Mouse (Mus musculus) gastrocnemius, postnatal 36 days (tissue): ENCODE results near the gene Ceacam9. TPM values are rescaled to one million over a fixed set of nuclear protein-coding genes. Genes with fewer than 3 reads are reported as not detected.
A peak's percentile ranks its signal among the peaks of the same experiment; 100 is the strongest.

Experiments
- DNase-seq, 2 experiments: peaks; one replicate each; pipeline ENCODE4 v3.0.0; 2022
- intact Hi-C: fragments of 180-260 bp; cut with DNase I; formaldehyde crosslinking; loops from one replicate; pipeline ENCODE4 v1.15.1; 2025
- total RNA-seq, 2 experiments: library from RNA; stranded (reverse); gene quantifications; 2 replicates each; pipeline ENCODE4 v1.2.3; 2021

Ceacam9 gene
- total RNA-seq, 2 experiments from 2014 or later = not detected

- intact Hi-C loops = no loop called here
- DNase-seq = no peak
Observed at GRCm38 (mm10) chr7:16737606-16738072, 15.9 kb downstream of the Ceacam9 start.

GRCm38 (mm10) chr7:16738073-16738696 is 16.5 kb downstream of the Ceacam9 start, which contains the start of gene Ap2s1:
Gene Ap2s1, plus strand, starts transcription at chr7:16738410.
- intact Hi-C loops = no loop called here

GRCm38 (mm10) chr7:16739056-16739604 is 17.4 kb downstream of the Ceacam9 start:
- intact Hi-C loops = no loop called here

More at GRCm38 (mm10) chr7:16738073-16738696, 16.5 kb downstream of the Ceacam9 start, which contains the start of gene Ap2s1:
- peak; percentile 89 to 94 for DNase-seq

GRCm38 (mm10) chr7:16745373-16745772 is 23.6 kb downstream of the Ceacam9 start:
- intact Hi-C loops = loop anchor here (2.0 kb wide), 1 partner anchor 63 kb away; no protein-coding TSS in a partner anchor
- DNase-seq = no peak

More at GRCm38 (mm10) chr7:16739056-16739604, 17.4 kb downstream of the Ceacam9 start:
- no peak for DNase-seq

- DNase-seq = peak in 1 of 2 experiments; percentile 39
- intact Hi-C loops = no loop called here
Observed at GRCm38 (mm10) chr7:16746093-16746492, 24.4 kb downstream of the Ceacam9 start.

GRCm38 (mm10) chr7:16747656-16748055 is 25.9 kb downstream of the Ceacam9 start:
- no peak for DNase-seq
- intact Hi-C loops = no loop called here

- intact Hi-C loops = no loop called here
- DNase-seq = no peak
Observed at GRCm38 (mm10) chr7:16752016-16752415, 30.3 kb downstream of the Ceacam9 start.

- peak in 1 of 2 experiments; percentile 25 for DNase-seq
- intact Hi-C loops = no loop called here
Observed at GRCm38 (mm10) chr7:16755362-16756017, 33.8 kb downstream of the Ceacam9 start.

- intact Hi-C loops = no loop called here
- DNase-seq = no peak
Observed at GRCm38 (mm10) chr7:16758872-16759574, 37.3 kb downstream of the Ceacam9 start.

- intact Hi-C loops = loop anchor here (2.0 kb wide), 1 partner anchor 21 kb away; the partner anchor contains the start of gene Slc1a5
- peak; percentile 39 to 63 for DNase-seq
Observed at GRCm38 (mm10) chr7:16760292-16760691, 38.6 kb downstream of the Ceacam9 start.

GRCm38 (mm10) chr7:16761005-16761481 is 39.3 kb downstream of the Ceacam9 start:
- intact Hi-C loops = loop anchor here (2.0 kb wide), 1 partner anchor 20 kb away; the partner anchor contains the start of gene Slc1a5
- peak; percentile 72 to 83 for DNase-seq

GRCm38 (mm10) chr7:16761630-16762029 is 39.9 kb downstream of the Ceacam9 start:
- intact Hi-C loops = loop anchor here (2.0 kb wide), 1 partner anchor 19 kb away; the partner anchor contains the start of gene Slc1a5
- DNase-seq = peak in 1 of 2 experiments; percentile 57

- intact Hi-C loops = no loop called here
- DNase-seq = peak; percentile 31 to 56
Observed at GRCm38 (mm10) chr7:16763463-16764218, 41.9 kb downstream of the Ceacam9 start.

- intact Hi-C loops = no loop called here
- DNase-seq = no peak
Observed at GRCm38 (mm10) chr7:16766443-16766842, 44.7 kb downstream of the Ceacam9 start.

Other genes starting within 250 kb of the Ceacam9 start
- not detected for gene Npas1, start 244.2 kb upstream of the Ceacam9 start, total RNA-seq
- 10 to 100 TPM; 16.1 to 16.3 TPM for gene Arhgap35, start 106.9 kb upstream of the Ceacam9 start, total RNA-seq
- not detected for gene Ceacam15, start 46.2 kb upstream of the Ceacam9 start, total RNA-seq
- gene Ap2s1, start 16.5 kb downstream of the Ceacam9 start, total RNA-seq = 10 to 100 TPM; 48.5 to 50.9 TPM
- gene Slc1a5, start 59.4 kb downstream of the Ceacam9 start, total RNA-seq = 10 to 100 TPM; 15.2 to 18.6 TPM
- 10 to 100 TPM; 13.9 to 14.7 TPM for gene Strn4, start 94.0 kb downstream of the Ceacam9 start, total RNA-seq
- gene Fkrp, start 94.8 kb downstream of the Ceacam9 start, total RNA-seq = 10 to 100 TPM; 45.3 to 50.1 TPM
- gene Prkd2, start 121.0 kb downstream of the Ceacam9 start, total RNA-seq = 1 to 10 TPM; 5.1 to 6.5 TPM
- gene Dact3, start 153.4 kb downstream of the Ceacam9 start, total RNA-seq = 1 to 10 TPM; 2.0 TPM
- under 1 TPM in 1 of 2 experiments, not detected in 1; 0.54 TPM for gene Gng8, start 169.9 kb downstream of the Ceacam9 start, total RNA-seq
- 1 to 10 TPM; 1.1 to 1.2 TPM for gene Ptgir, start 184.6 kb downstream of the Ceacam9 start, total RNA-seq
- gene Calm3, start 202.2 kb downstream of the Ceacam9 start, total RNA-seq = 100 to 1,000 TPM; 297 to 327 TPM
- gene Pnmal2, start 222.8 kb downstream of the Ceacam9 start, total RNA-seq = 1 to 10 TPM; 1.5 to 2.2 TPM
- not detected for gene Pnmal1, start 237.8 kb downstream of the Ceacam9 start, total RNA-seq